Mouse (Mus musculus): ENCODE measurements at regions not wholly inside any gene's neighbourhood (a gene's known extent, or its start where the extent isn't known, plus 50 kb on each side); places are given as distances from the start of the nearest gene placed in this dataset.

GRCm38 (mm10) chr10:119001895-119002294 is 131.9 kb upstream of the Dyrk2 start:
- Histone ChIP-seq H3K27ac (no peak overlapping the region), H3K4me1 (replicated peaks) (no peaks in the 10 kb centered on the region; the same call in 1 of the 2 replicates), H3K4me3 (no peak overlapping the region), H3K27me3 (ENCODE audit: insufficient read depth, poor library complexity, severe bottlenecking) (no peaks in the 10 kb centered on the region), H3K9me3 (no peaks in the 10 kb centered on the region), H3K36me3 (no peaks in the 10 kb centered on the region)
- DNase-seq (ENCODE audit: low spot score), result no peak
- WGBS, result 92% methylated on average over 7 of the region's 7 CpGs

- no peaks in the 10 kb centered on the region for H3K9me3 ChIP-seq
- H3K27me3 ChIP-seq (ENCODE audit: insufficient read depth, poor library complexity, severe bottlenecking), result no peaks in the 10 kb centered on the region
- no peak overlapping the region for H3K27ac ChIP-seq
- H3K36me3 ChIP-seq, result no peaks in the 10 kb centered on the region
- no peaks in the 10 kb centered on the region; the same call in 1 of the 2 replicates for H3K4me1 ChIP-seq (replicated peaks)
- H3K4me3 ChIP-seq, result no peak overlapping the region
- 86% methylated on average over 17 of the region's 17 CpGs for WGBS
- DNase-seq (ENCODE audit: low spot score), result no peak
Observed at GRCm38 (mm10) chr10:119001000-119001780, 131.2 kb upstream of the Dyrk2 start.

- 88% methylated on average over 6 of the region's 6 CpGs for WGBS
- Histone ChIP-seq H3K36me3 (no peaks in the 10 kb centered on the region), H3K27me3 (ENCODE audit: insufficient read depth, poor library complexity, severe bottlenecking) (no peaks in the 10 kb centered on the region), H3K27ac (no peak overlapping the region), H3K4me3 (no peak overlapping the region), H3K9me3 (no peaks in the 10 kb centered on the region), H3K4me1 (replicated peaks) (no peaks in the 10 kb centered on the region; the same call in 1 of the 2 replicates)
- DNase-seq (ENCODE audit: low spot score), result no peak
Observed at GRCm38 (mm10) chr10:118998966-118999365, 129.0 kb upstream of the Dyrk2 start.

GRCm38 (mm10) chr10:118997034-118997433 is 127.0 kb upstream of the Dyrk2 start:
- WGBS, result 86% methylated on average over 2 of the region's 2 CpGs
- Histone ChIP-seq H3K36me3 (no peaks in the 10 kb centered on the region), H3K27me3 (ENCODE audit: insufficient read depth, poor library complexity, severe bottlenecking) (no peaks in the 10 kb centered on the region), H3K9me3 (no peaks in the 10 kb centered on the region), H3K27ac (no peak overlapping the region), H3K4me3 (no peak overlapping the region), H3K4me1 (replicated peaks) (no peaks in the 10 kb centered on the region)
- no peak for DNase-seq (ENCODE audit: low spot score)

GRCm38 (mm10) chr10:118993819-118994574 is 124.0 kb upstream of the Dyrk2 start:
- no peaks in the 10 kb centered on the region for H3K36me3 ChIP-seq
- H3K9me3 ChIP-seq, result no peaks in the 10 kb centered on the region
- H3K27me3 ChIP-seq (ENCODE audit: insufficient read depth, poor library complexity, severe bottlenecking), result no peaks in the 10 kb centered on the region
- 76% methylated on average over 15 of the region's 15 CpGs for WGBS
- H3K4me3 ChIP-seq, result no peak overlapping the region
- no peaks in the 10 kb centered on the region for H3K4me1 ChIP-seq (replicated peaks)
- H3K27ac ChIP-seq, result no peak overlapping the region
- no peak for DNase-seq (ENCODE audit: low spot score)

- Histone ChIP-seq H3K4me1 (replicated peaks) (no peaks in the 10 kb centered on the region), H3K27me3 (ENCODE audit: insufficient read depth, poor library complexity, severe bottlenecking) (no peaks in the 10 kb centered on the region), H3K4me3 (no peak overlapping the region), H3K27ac (no peak overlapping the region), H3K9me3 (no peaks in the 10 kb centered on the region), H3K36me3 (no peaks in the 10 kb centered on the region)
- WGBS, result 87% methylated on average over 7 of the region's 7 CpGs
- DNase-seq (ENCODE audit: low spot score), result no peak
Observed at GRCm38 (mm10) chr10:118991213-118991612, 121.2 kb upstream of the Dyrk2 start.

- WGBS, result 82% methylated on average over 6 of the region's 6 CpGs
- H3K27ac ChIP-seq, result no peak overlapping the region
- H3K9me3 ChIP-seq, result no peaks in the 10 kb centered on the region
- H3K36me3 ChIP-seq, result no peaks in the 10 kb centered on the region
- H3K27me3 ChIP-seq (ENCODE audit: insufficient read depth, poor library complexity, severe bottlenecking), result no peaks in the 10 kb centered on the region
- H3K4me3 ChIP-seq, result no peak overlapping the region
- no peak for DNase-seq (ENCODE audit: low spot score)
- no peaks in the 10 kb centered on the region for H3K4me1 ChIP-seq (replicated peaks)
Observed at GRCm38 (mm10) chr10:118990500-118990899, 120.5 kb upstream of the Dyrk2 start.

GRCm38 (mm10) chr10:118989812-118990211 is 119.8 kb upstream of the Dyrk2 start:
- 87% methylated on average over 10 of the region's 10 CpGs for WGBS
- DNase-seq (ENCODE audit: low spot score), result no peak
- H3K9me3 ChIP-seq, result no peaks in the 10 kb centered on the region
- H3K36me3 ChIP-seq, result no peaks in the 10 kb centered on the region
- no peaks in the 10 kb centered on the region for H3K27me3 ChIP-seq (ENCODE audit: insufficient read depth, poor library complexity, severe bottlenecking)
- H3K4me1 ChIP-seq (replicated peaks), result no peaks in the 10 kb centered on the region
- no peak overlapping the region for H3K27ac ChIP-seq
- H3K4me3 ChIP-seq, result no peak overlapping the region

GRCm38 (mm10) chr10:118988249-118988648 is 118.2 kb upstream of the Dyrk2 start:
- 87% methylated on average over 6 of the region's 6 CpGs for WGBS
- Histone ChIP-seq H3K36me3 (no peaks in the 10 kb centered on the region), H3K9me3 (peaks cover 10% of the 10 kb centered on the region; the same call in 1 of the 2 replicates), H3K4me3 (no peak overlapping the region), H3K27me3 (ENCODE audit: insufficient read depth, poor library complexity, severe bottlenecking) (no peaks in the 10 kb centered on the region), H3K4me1 (replicated peaks) (no peaks in the 10 kb centered on the region), H3K27ac (no peak overlapping the region)
- no peak for DNase-seq (ENCODE audit: low spot score)

- Histone ChIP-seq H3K27ac (no peak overlapping the region), H3K9me3 (peaks cover 10% of the 10 kb centered on the region; the same call in 1 of the 2 replicates), H3K36me3 (no peaks in the 10 kb centered on the region), H3K27me3 (ENCODE audit: insufficient read depth, poor library complexity, severe bottlenecking) (peaks cover 15% of the 10 kb centered on the region), H3K4me3 (no peak overlapping the region), H3K4me1 (replicated peaks) (peaks cover under 1% of the 10 kb centered on the region; the same call in 1 of the 2 replicates)
- no peak for DNase-seq (ENCODE audit: low spot score)
- 89% methylated on average over 5 of the region's 5 CpGs for WGBS
Observed at GRCm38 (mm10) chr10:118984580-118984979, 114.6 kb upstream of the Dyrk2 start.

- WGBS, result 85% methylated on average over 5 of the region's 5 CpGs
- H3K4me3 ChIP-seq, result no peak overlapping the region
- peaks cover 18% of the 10 kb centered on the region for H3K4me1 ChIP-seq (replicated peaks)
- peaks cover 39% of the 10 kb centered on the region for H3K27me3 ChIP-seq (ENCODE audit: insufficient read depth, poor library complexity, severe bottlenecking)
- no peaks in the 10 kb centered on the region for H3K36me3 ChIP-seq
- no peak for DNase-seq (ENCODE audit: low spot score)
- H3K27ac ChIP-seq, result no peak overlapping the region
- peaks cover 10% of the 10 kb centered on the region; the same call in 1 of the 2 replicates for H3K9me3 ChIP-seq
Observed at GRCm38 (mm10) chr10:118981446-118981845, 111.4 kb upstream of the Dyrk2 start.

- Histone ChIP-seq H3K36me3 (no peaks in the 10 kb centered on the region), H3K9me3 (peaks cover 10% of the 10 kb centered on the region; the same call in 1 of the 2 replicates), H3K4me3 (no peak overlapping the region), H3K4me1 (replicated peaks) (peaks cover 32% of the 10 kb centered on the region), H3K27ac (no peak overlapping the region), H3K27me3 (ENCODE audit: insufficient read depth, poor library complexity, severe bottlenecking) (peaks cover 45% of the 10 kb centered on the region)
- DNase-seq (ENCODE audit: low spot score), result peak; percentile 48
- 39% methylated on average over 13 of the region's 13 CpGs for WGBS
Observed at GRCm38 (mm10) chr10:118979339-118979738, 109.3 kb upstream of the Dyrk2 start.

- Histone ChIP-seq H3K4me3 (no peak overlapping the region), H3K27me3 (ENCODE audit: insufficient read depth, poor library complexity, severe bottlenecking) (peaks cover 45% of the 10 kb centered on the region), H3K36me3 (no peaks in the 10 kb centered on the region), H3K27ac (no peak overlapping the region), H3K9me3 (no peaks in the 10 kb centered on the region), H3K4me1 (replicated peaks) (peaks cover 32% of the 10 kb centered on the region)
- no peak for DNase-seq (ENCODE audit: low spot score)
- WGBS, result 82% methylated on average over 10 of the region's 10 CpGs
Observed at GRCm38 (mm10) chr10:118978181-118978743, 108.3 kb upstream of the Dyrk2 start.
